Mouse (Mus musculus) activated CD4-positive, CD25-positive, alpha-beta regulatory T cell, adult 4 months (primary cell): ENCODE results near the gene Gm5346. TPM values are rescaled to one million over a fixed set of nuclear protein-coding genes. Genes with fewer than 3 reads are reported as not detected.
"Not testable (repeated sequence)": the region's sequence is repeated elsewhere in the genome, so short reads cannot be mapped to it uniquely, and the experiment has no call there.

ENCODE experiments used
- ATAC-seq: one replicate; pipeline ENCODE4 v1.8.0; 2017
- polyA plus RNA-seq, 2 experiments: library from polyadenylated mRNA; unstranded; fragments of 100-300 nt; shearing (Covaris generic); gene quantifications; one replicate each; pipeline ENCODE4 v1.2.1; 2017

The Gm5346 gene
- not detected for polyA plus RNA-seq

DNA sequence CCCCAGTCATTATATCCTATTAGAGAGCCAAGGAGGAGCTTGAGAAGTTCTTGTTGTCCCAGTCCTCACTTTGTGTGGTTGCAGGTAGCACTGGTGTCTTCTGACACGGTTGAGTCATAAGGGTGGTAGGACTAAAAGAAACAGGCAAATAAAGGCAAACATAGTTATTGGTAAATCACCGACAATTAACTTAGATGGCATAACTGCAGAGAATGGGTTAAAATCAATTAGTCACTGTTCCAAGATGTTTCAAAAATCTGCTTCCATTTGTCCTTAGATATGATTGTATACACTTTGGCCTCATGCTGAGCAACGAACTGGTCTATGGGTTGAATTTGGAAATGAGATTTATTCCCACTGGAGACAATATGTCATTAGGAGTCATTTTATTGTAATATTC lies at the start of gene Gm5346:
TSS of gene Gm5346 (minus strand) at position 101 of the 400 bp plus-strand sequence.
- ATAC-seq: no peak

GRCm38 (mm10) chr8:43616046-43616445 lies 11.0 kb downstream of the Gm5346 start:
- no peak for ATAC-seq

GRCm38 (mm10) chr8:43603657-43604056 lies 23.4 kb downstream of the Gm5346 start:
- ATAC-seq: not testable (repeated sequence)

DNA sequence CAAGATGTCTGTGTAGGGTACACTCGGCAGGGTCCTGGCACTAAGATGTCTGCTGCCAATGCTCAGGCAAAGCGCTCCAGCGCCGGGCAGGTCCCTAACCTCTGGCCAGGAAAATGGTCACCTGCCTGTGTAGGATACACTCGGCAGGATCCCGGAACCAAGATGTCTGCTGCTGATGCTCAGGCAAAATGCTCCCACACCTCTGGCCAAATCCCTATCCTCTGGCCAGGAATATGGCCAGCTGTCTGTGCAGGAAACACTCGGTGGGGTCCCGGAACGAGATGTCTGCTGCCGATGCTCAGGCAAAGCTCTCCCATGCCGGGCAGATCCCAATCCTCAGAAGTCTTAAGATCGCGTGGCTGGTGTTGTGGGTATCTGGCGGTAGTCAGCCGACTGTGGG lies 23.9 kb downstream of the Gm5346 start:
- not testable (repeated sequence) for ATAC-seq

DNA sequence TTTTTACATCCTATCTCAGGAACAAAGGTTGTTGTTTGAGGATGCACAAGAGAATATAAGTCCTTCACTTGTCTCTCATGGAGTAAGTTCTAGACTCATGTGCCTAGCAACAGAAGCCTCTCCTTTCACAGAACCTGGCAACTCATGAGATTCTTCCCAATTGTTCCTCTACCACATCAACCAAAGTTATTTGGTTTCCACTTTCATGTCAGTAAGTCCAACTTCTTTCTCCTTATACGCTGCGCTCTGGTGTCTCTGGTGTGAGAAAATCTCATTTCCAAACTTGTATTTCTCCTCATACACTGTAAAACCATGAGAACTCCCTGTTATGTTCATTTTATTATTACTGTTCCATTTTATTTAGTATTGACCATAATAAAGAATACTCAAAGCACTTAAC lies 50.5 kb downstream of the Gm5346 start, which contains the start of gene Adam26a:
TSS of gene Adam26a (minus strand) at position 101 of the 400 bp plus-strand sequence.
- ATAC-seq: not testable (repeated sequence)

Other genes starting within 250 kb of the Gm5346 start
- not detected for gene Adam26b, start 99.2 kb downstream of the Gm5346 start, polyA plus RNA-seq
- not detected for gene Adam26a, start 50.6 kb downstream of the Gm5346 start, polyA plus RNA-seq
- gene Adam34, start 82.8 kb upstream of the Gm5346 start, polyA plus RNA-seq: under 1 TPM in 1 of 2 experiments, not detected in 1; 0.19 TPM